Mouse (Mus musculus) 3134 (cell line): ENCODE results near the gene Tex261.
"Not testable (repeated sequence)": the region's sequence is repeated elsewhere in the genome, so short reads cannot be mapped to it uniquely, and the experiment has no call there.

Experiments used
- DNase-seq: peaks from one replicate; pipeline ENCODE4 v3.0.0-alpha.2; 2011; ENCODE audit warnings: low spot score; ENCODE audit not compliant: insufficient read length; ENCODE audit errors: extremely low read depth

Gene Tex261

DNA sequence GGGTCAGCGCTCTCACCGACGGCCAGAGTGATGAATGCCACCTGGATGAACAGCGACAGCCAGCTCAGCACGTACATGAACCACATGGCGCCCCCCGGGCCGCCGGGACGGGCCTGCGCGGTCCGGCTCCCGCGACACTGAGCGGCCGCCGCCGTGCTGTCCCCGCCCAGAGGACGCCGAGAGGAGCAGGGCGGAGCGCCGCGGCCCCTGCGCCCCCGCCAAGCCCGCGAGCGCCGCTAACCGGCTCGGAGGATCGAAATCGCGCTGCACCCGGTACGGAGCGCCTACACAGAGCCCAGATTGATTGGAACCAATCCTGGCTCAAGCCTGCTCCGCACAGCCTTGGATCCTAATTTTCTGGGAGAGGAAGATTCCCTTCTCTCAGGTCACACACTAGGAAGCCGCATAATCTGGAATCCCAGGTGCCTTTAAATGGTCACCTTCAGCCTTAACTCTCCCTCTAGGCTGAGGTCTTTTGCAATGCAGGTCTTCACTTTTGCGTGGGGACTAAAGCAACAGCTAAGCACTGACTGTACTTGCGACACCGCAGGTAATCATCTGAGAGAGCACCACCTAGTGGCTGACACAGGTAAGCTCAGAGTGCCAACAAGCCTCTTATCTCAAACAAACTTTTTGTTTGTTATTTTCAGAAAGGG lies at the start of gene Tex261:
Tex261 (minus strand) TSS at position 176 of the 656 bp plus-strand sequence.
- peak; percentile 90 for DNase-seq

DNA sequence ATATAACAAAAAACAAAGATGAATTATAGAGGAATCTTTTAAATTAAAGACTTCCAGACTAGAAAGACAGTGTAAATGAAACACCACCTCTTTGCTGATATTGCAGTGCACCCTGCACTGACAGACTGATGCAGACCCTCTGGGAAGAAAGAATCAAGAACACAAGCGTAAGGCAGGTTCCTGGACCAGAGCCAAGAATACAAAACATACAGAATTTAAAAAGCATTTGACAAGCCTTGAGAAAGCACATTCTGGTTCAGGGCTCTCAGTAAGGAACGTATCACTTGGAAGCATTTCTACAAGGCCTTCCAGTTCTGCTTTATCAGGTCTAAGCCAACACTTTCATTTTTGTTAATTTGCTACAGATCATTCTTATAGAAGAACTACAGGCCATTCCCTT lies 46.2 kb upstream of the Tex261 start:
- no peak for DNase-seq

DNA sequence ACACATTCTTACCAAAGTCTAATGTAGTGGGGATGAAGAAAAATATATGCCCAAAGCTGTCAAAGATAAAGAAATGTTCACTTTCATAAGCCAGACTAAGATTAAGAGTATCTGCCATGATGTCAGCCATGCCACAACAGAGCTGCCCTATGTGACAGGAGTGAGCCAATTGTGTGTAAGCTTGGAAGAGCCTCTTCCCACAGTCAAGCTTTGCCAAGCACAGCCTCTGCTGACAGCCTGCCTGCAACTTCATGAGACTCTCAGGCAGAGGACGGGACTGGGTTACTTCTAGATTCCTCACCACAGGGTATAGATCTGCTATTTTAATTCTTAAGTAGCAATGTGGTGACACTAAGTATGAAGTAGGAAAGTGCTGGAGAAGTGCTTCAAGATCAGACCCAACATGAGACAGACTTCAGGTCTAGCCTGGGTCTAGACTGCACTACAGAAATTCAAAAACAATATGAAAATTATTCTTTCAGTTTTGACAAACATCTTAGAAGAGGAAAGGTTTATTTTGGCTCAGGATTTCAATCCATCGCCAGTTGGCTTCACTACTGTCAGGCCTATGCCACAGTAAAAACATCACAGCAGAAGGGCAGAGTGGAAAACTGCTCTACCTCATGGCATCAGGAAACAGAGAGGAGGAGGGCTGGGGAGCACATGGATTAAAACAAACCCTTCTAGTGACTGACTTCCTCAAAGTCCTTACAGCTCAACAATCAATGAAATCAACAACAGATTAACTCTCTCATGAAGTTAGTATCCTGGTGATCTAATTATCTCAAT lies 45.3 kb upstream of the Tex261 start:
- no peak for DNase-seq

DNA sequence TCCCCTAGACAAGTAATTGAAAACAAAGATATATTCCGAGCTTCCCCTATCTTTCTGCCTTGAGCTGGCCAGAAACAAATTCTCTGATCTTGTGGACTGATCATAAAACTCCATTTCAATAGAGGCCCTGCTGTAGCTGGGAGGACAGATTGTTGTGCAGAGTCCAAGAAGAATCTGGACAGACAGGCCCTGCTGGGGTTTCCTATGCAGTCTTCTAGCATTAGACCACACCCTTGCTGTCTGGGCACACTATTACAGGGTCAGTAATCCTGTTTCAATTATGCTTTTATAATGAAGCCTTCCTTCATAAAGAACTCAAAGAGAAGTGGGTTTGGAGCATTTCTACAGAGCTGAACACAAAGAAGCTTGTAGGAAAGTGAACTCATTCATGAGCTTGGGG lies 43.4 kb upstream of the Tex261 start:
- DNase-seq, result no peak

DNA sequence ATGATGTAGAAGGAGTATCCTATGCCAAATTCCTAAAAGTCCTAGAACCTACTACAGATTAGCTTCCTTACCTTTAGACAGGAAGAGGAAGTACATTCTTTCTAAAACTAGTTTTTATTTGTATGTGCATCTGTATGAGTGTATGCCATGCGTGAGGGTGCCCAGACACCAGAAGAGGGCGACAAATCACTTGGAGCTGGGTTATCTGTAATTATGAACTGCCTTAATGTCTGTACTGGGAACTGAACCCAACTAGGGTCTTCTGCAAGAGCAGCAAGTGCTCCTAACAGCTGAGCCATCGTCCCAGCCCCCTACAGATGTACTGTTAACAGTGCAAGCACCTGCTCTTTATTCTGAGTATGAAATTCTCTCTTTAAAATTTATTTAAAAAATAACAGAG lies 40.2 kb upstream of the Tex261 start:
- no peak for DNase-seq

DNA sequence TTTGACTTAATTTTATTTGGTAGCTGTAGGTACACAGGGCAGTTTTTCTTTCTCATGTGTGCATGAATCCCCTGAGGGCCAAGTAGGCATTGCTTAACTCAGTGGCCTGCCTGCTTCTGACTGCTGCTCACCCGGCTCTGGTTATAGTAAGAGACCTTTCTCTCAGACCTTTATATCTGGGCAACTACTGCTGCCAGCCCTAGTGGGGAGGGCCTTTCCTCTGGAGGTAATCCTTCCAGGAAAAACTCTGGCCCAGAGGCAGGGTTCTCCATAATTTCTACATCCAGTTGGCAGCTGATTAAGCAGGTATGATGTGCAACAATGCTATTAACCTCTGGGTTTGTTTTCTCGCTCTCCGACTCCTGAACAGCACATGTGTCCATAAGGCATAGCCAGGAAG lies 27.2 kb upstream of the Tex261 start:
- no peak for DNase-seq

DNA sequence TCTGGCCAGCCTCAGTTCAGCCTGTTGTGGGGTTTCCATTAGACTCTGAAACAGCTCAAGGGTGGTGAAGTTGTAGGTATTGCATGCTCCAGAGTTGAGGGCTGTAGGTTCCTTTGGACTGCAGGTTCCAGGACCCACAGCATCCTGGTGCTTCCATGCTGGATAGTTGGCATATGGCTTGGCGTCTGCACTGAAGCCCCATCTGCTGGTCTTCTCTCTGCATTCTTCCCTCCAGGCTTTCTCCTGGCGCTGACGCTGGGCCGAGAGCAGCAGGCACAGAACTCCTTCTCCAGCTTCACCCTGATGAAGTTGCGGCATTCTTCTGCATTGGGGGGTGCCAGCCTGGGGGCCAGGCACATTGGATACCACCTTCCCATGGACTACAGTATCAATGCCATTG lies 26.4 kb upstream of the Tex261 start:
- DNase-seq, result no peak

DNA sequence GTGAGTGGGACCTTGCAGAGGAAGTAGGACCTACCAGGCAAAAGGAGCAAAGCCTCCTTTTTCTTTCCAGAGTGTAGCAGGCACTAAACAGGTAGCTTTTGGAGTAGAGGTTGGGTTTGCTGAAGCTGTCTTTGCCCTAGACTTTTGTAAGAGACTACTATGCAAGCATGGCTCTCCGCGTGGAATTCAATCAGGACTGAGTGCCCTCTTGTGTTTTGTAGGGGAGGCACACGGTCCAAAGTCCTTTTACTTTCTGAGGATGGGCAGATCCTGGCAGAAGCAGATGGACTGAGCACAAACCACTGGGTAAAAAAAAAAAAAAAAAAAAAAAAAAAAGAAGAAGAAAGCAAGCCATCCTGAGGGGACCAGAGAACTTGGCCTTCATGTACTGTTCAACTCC lies 21.1 kb upstream of the Tex261 start:
- DNase-seq, result no peak

DNA sequence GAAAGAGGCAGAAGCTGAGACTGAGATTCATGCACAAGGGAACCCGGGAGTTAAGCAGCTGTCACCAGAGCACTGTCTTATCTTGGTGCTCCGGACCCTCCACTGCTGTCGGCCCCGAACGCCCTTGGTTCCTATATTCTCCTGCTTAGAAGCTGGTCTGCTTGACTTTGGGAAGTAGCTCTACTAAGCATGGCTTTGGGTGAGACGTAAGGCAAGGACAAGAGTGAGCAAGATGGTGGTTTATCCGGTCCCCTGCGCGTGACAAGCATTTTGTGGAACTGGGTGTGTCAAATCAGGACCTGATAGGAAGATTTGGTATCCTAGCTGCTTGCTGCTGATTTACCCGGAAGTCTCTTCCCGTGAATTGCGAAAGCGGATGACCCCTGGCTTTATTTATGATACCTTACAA lies 19.9 kb upstream of the Tex261 start:
- no peak for DNase-seq

DNA sequence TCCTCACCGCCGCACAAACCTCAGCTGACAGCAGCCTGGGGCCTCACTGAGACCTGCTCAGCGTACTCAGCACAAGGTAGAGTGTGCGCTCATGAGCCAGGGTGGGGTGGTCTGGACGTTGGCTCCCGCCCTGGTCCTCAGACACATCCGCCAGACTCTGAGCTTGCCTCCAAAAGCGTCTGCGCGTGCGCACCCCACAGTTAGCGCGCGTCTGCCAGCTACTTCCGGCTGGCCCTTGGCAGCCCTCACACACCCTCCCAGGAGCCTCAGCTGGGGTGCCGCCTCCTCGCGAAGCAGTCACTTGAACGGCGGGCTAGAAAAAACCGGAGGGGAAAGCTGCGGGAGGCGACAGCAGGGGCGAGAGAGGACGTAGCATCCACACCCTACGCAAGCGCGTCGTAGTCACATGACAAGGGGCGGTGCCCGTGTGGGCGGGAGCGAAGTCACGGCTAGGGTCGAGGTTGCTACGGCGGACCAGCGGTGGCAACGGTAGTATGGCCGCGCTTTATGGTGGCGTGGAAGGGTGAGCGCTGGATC lies 19.2 kb upstream of the Tex261 start, which contains the start of gene Nagk:
Nagk (plus strand) TSS at position 223 of the 537 bp plus-strand sequence.
- DNase-seq, result peak; percentile 95

DNA sequence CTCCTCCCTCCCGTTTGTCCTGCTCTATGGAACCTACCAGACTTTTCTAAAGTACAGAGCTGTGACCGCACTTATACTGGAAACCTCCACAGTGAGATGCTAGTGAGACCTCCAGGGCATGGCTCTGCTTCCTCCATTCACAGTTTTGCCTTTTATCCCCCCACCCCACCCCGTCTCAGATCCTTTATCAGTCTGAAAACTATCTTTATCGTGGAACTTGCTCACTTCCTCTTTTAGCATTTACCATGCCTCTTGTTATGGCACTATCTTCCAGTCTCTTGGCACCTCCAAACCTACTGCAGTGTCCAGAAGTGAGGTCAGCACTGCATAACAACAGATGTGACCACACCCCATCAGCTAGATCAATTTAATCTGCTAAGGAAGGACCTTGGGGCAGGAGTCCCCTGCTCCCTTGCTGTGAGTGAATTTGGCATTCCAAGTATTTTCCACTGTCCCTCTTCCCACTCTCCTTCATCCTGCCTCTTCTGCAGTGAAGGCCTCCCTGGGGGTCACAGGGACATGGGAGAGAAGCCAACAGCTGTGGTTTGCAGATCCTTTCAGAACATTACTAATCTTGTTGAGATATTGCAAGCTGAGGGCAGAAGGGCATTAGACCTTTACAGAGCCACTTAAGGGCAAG lies 15.8 kb upstream of the Tex261 start:
- DNase-seq, result no peak

DNA sequence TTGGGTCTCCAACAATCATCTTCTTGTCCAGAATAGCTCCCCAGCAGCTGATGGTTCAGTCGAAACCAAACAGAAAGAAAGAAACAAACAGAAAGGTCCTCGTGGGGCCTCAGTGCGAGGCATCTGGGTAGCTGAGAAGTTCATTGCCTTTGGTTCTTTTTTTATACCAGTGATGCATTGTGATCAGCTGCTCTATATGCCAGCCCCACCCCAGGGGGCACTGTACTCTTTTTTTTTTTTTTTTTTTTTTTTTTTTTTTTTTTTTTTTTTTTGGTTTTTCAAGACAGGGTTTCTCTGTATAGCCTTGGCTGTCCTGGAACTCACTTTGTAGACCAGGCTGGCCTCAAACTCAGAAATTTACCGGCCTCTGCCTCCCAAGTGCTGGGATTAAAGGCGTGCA lies 14.9 kb upstream of the Tex261 start:
- DNase-seq, result not testable (repeated sequence)

DNA sequence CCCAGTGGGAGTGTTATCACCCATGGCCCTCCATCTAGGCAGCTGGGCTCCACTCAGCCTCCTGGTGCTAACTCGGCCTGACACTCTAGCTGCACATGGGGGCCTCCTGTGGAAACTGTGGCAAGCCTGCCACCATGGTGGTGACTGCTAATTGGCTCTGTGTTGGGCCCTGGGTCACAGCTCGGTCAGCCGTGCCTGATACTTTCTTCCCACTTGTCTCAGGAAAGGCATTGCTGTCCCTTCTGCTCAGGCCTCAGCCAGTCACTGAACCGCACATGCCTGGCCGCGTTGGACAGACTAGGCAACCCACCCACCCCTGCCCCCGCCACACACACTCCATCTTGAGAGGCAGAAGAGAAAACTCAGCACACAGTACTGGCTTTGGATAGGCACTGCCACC lies 12.9 kb upstream of the Tex261 start:
- DNase-seq, result no peak

DNA sequence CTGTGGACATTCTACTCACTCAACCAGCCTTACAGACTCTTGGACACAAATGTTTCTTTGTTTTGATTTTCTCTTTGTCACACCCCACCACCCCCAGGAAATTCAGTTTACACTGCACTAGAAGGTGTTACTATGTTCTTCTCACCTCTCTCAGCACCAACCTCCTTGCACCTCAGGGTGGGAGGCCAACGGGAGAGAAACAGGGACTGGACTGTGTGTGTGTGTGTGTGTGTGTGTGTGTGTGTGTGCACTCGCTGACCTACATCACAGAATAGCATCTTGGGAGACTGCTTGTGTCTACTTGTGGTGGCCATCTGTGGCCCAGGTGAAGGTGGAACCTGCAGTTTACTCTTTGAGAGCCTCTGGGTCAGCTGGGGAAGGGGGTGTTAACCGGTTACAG lies 10.8 kb upstream of the Tex261 start:
- DNase-seq, result no peak

DNA sequence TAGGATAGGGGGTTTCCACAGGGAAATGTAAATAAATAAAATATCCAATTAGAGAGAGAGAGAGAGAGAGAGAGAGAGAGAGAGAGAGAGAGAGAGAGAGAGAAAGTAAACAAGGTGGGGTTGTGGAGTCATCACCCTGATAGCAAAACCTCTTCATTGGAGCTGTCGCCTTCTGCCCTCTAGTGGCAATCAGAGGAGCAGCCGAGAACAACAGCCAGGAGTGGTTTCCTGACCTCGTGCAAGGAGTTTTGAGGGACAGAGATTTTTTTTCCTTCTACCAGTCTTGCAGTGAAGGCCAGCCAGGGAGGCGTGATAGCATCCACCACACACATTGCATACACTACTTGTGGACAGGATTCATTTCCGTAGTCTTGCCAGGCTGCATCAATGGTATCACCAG lies 3.4 kb upstream of the Tex261 start:
- DNase-seq, result no peak

DNA sequence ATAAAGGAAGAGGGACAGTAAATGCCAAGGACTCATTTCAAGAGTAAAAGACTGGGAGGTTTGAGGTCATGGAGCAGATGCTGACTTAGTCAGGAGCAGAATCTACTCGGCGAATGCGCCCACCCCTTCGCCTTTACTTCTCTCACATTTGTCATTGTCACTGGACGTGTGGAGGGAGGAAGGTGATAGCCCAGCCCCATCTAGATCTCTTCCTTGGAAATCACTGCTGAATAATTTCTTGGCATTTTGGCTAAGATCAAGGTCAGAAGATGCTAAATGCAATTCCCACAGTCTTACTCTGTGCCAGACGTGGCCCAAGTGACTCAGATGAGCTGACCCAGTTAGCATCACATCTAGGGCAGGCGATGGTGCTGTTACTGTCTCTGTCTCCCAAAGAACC lies 2.7 kb upstream of the Tex261 start:
- DNase-seq, result no peak

DNA sequence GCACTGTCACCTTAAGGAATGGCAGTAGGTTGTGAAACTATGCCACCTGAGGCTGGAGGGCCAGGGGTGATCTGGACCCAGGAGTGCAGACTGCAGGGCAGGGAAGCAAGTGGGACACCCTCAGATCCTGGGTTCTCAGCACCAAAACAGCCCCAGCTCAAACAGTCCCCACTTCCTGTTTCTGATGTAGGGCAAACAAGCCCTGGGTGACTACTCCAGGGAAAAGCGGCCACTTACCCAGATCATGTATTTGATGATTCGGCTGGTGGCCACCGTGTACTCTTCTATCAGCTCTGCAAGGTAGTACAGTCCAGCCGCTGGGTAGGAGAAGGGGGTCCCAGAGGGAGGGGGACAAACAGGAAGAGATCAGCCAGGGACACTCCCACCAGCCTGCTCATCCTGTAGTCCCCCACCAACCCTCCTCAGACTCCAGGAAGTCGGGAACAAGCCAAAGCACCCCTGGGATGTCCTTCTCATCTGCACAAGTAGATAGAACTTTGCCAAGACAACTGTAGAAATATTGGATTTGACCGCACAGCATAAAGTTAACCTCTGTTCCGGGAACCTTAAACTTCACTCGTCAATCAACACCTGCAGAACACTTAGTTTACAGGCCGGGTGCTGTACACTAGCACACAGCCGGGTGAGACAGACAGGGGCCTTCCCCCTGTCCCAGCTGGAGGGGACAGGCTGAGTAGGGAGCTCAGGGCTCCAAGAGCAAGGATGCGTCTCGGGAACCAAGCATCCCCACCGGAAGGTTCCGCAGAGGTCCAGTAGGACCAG lies 641 bp downstream of the Tex261 start:
- peak; percentile 45 for DNase-seq

DNA sequence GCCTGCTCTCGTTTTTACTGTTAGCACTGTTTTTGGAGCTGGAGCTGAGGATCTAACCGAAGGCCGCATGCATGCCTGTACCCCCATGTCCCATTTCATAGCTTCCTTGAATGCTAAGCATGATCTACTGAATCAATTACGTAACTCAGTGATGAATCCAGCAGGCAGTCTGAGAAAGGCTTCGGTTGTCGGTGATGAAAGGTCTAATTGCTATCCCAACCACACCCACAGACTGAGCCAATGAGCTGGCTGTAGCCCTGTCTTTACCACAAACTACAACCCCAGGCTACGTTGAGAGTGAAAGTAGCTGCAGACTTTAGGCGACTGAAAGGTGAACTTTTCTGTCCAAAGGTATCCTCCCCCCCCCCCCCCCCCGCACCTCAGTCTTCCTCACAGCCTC lies 1.5 kb downstream of the Tex261 start:
- DNase-seq, result no peak

DNA sequence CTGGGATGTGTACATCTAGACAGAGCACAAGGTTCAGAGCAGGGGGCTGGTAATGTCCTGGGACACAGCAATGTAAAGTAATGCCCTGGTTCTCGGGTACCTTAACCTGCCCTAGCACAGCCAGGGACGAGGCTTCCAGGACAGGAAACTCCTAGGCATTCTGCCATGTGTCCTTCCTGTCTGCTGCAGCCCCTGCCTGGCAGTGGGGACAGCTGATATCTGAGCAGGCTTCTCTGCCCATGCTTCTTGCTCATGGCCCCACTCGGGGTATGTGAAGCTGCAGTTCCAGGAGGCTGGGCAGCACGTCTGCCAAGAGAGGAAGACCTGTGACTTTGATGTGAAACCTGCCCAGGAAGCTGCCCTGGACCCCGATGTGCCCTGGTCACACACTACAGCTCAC lies 7.1 kb downstream of the Tex261 start:
- DNase-seq, result no peak

DNA sequence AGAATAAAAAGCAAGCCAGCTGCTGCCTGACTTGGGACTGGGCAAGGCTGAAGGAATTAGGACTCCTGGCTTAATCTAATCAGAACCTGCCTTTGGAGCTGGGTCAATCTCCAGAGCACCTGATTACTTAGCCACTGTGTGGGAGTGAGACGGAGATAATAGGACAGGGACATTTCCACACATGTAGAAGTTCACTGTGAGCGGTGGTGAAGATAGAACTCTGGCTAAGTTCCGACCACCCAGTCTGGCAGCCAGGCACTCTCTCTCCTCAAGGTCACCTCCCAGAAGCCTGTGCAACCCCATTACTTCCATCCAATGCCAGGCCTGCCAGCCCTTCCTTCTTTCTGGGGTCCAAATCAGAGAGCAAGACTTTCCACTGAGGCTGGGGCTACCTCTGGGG lies 8.6 kb downstream of the Tex261 start:
- DNase-seq, result no peak

DNA sequence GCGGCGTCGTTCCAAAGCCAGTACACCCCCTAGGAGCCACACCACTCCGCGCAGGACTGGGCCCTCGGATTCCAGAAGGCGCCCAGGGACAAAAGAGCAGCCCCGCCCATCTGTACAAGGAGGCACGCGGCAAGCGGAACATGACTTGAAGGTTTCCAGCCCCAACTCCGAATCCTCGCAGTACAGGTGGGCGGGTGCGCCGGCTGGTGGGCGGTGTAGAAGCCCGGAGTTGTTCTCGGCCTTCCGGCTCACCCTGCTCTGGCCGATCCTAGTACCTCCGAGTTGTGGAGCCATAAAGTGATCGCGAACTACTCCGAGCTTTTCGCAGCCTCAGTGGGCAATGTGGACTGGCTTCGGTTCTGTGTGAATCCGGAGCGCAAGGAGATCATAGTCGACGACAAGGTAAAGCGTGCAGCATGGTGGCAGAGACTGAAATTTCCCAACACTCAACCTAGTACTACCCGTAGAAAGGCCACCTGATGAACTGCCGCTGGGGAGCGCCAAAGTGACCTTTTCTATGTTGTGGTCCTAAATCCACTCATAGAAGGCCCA lies 12.7 kb downstream of the Tex261 start:
- no peak for DNase-seq
